Mouse (Mus musculus) heart, embryonic 14.5 days (tissue): ENCODE measurements around the gene Ptgs1. TPM values are rescaled to one million over a fixed set of nuclear protein-coding genes. Genes with fewer than 3 reads are reported as not detected.
A peak's percentile ranks its signal among the peaks of the same experiment; 100 is the strongest.

Experiments used
- ATAC-seq: fragments of 200-750 bp; cut with Nextera tagmentation; 2 replicates; pipeline ENCODE4 v1.8.0; 2017; ENCODE audit warnings: low read depth, moderate TSS enrichment; ENCODE audit not compliant: insufficient number of reproducible peaks, insufficient read depth, low FRiP score
- H3K27ac ChIP-seq, 2 experiments: fragments of 200-500 bp in 1 of 2; fragments of 300-500 bp in 1 of 2; sonication (generic) in 1 of 2; replicated peaks in 1 of 2; 2 replicates each; pipeline ENCODE4 v1.5.1; 2012 to 2014; ENCODE audit warnings: low read depth in 2 of 2, low read length in 2 of 2, control low read depth in 1 of 2, mild to moderate bottlenecking in 1 of 2, mixed read lengths in 1 of 2; ENCODE audit not compliant: control insufficient read depth in 1 of 2, insufficient read depth in 1 of 2
- H3K27me3 ChIP-seq: fragments of 300-500 bp; sonication (generic); 2 replicates; pipeline ENCODE4 v1.6.1; 2014; ENCODE audit warnings: mild to moderate bottlenecking, low read length, control low read depth; ENCODE audit not compliant: control insufficient read depth, insufficient read depth
- H3K36me3 ChIP-seq: fragments of 300-500 bp; sonication (generic); 2 replicates; pipeline ENCODE4 v1.6.1; 2014; ENCODE audit warnings: mild to moderate bottlenecking, control low read depth, low read length, mixed read lengths; ENCODE audit not compliant: control insufficient read depth, insufficient read depth
- H3K4me1 ChIP-seq, 2 experiments: fragments of 200-500 bp in 1 of 2; fragments of 300-500 bp in 1 of 2; sonication (generic) in 1 of 2; 2 replicates each; pipeline ENCODE4 v1.6.1; 2012 to 2014; ENCODE audit warnings: low read length in 2 of 2, control low read depth in 1 of 2, mixed read lengths in 1 of 2; ENCODE audit not compliant: control insufficient read depth in 2 of 2, insufficient read depth in 2 of 2
- H3K4me2 ChIP-seq: fragments of 300-500 bp; sonication (generic); 2 replicates; pipeline ENCODE4 v1.6.1; 2014; ENCODE audit warnings: mild to moderate bottlenecking, low read length
- H3K4me3 ChIP-seq, 2 experiments: fragments of 200-500 bp in 1 of 2; fragments of 300-500 bp in 1 of 2; sonication (generic) in 1 of 2; 2 replicates each; pipeline ENCODE4 v1.5.1; 2012 to 2014; ENCODE audit warnings: low read length in 2 of 2, mild to moderate bottlenecking in 2 of 2, control low read depth in 1 of 2, low read depth in 1 of 2, moderate library complexity in 1 of 2; ENCODE audit not compliant: control insufficient read depth in 1 of 2, insufficient read depth in 1 of 2
- H3K9ac ChIP-seq: fragments of 300-500 bp; sonication (generic); 2 replicates; pipeline ENCODE4 v1.6.1; 2014; ENCODE audit warnings: mild to moderate bottlenecking, low read length
- H3K9me3 ChIP-seq: fragments of 300-500 bp; sonication (generic); 2 replicates; pipeline ENCODE4 v1.6.1; 2016; ENCODE audit warnings: low read length, control low read depth; ENCODE audit not compliant: control insufficient read depth
- WGBS: fragments of 180-500 bp; shearing (Covaris S2); extraction: QIAGEN DNeasy Blood & Tissue Kit; methylation state at CpG from one replicate; pipeline ENCODE4 v1.1.7; 2014; 5-methylcytosine and 5-hydroxymethylcytosine counted together
- polyA plus RNA-seq: library from polyadenylated mRNA; unstranded; fragments of >200 nt; fragmentation: Nextera tagmentation; extraction: Ambion mirVana; gene quantifications from 2 replicates; pipeline ENCODE4 v1.2.1, GENCODE M21; 2014

The Ptgs1 gene
- polyA plus RNA-seq, 1 experiment from 2014 or later, result 31.0 TPM

DNA sequence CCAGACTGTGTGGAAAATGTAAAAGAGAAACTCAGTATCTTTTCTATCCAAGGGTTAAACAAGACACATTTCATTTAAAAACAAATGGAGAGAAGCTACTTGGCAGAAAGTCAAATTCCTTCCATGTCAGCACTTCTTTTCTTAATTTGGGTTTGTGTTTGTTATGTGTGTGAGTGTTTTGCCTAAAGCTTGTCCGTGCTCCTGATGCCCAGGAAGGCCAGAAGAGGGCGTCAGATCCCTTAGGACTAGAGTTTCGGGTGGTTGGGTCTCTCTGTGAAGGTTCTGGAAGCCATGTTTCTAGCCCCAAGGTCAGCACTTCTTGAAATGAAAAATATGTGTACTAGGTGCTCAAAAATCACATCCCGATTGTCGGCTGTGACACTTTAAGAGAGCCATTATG is 15.8 kb upstream of the Ptgs1 start:
- no peaks in the 10 kb centered on the region for H3K9me3 ChIP-seq
- no peaks in the 10 kb centered on the region for H3K36me3 ChIP-seq
- ATAC-seq, result no peak
- no peak overlapping the region for H3K27ac ChIP-seq
- peaks cover 40 to 54% of the 10 kb centered on the region in 2 experiments for H3K4me1 ChIP-seq
- H3K4me3 ChIP-seq, result no peak overlapping the region; a peak in 1 of 4 replicates
- H3K4me2 ChIP-seq, result peak overlapping the region; percentile 51
- H3K9ac ChIP-seq, result no peak overlapping the region
- WGBS, result 63% methylated on average over 5 of the region's 5 CpGs
- peaks cover 9% of the 10 kb centered on the region for H3K27me3 ChIP-seq

DNA sequence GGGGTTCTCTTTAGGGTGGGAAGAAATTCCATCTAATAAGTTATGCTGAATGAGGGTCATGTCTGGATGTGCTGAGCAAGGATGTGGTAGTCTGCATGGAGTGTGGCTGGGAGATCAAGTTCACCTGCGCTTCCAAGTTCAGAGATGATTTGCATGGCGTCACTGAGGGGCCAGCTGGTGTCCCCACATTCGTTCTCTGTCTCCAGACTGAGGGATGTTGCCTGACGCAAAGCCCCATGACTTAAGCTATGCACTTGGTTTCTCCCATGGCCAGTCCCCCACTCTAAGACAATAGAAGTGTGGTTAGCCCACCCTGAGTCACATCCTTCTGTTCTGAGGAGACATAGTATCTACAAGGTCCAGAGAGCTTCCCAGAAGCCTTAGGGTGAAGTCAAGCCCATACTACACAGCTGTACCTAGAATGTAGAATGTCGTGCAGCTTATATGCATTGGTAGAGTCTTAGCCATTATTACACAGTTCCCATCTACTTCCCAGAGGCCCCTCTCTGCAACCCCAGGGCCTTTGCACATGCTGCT is 15.0 kb upstream of the Ptgs1 start:
- no peak overlapping the region for H3K9ac ChIP-seq
- no peaks in the 10 kb centered on the region for H3K36me3 ChIP-seq
- peaks cover 6% of the 10 kb centered on the region; the same call in 1 of the 2 replicates for H3K27me3 ChIP-seq
- WGBS, result 90% methylated on average over 5 of the region's 5 CpGs
- no peak for ATAC-seq
- H3K9me3 ChIP-seq, result no peaks in the 10 kb centered on the region
- peaks cover 40 to 54% of the 10 kb centered on the region in 2 experiments for H3K4me1 ChIP-seq
- H3K4me3 ChIP-seq, result no peak overlapping the region
- no peak overlapping the region for H3K4me2 ChIP-seq
- no peak overlapping the region for H3K27ac ChIP-seq

GRCm38 (mm10) chr2:36216546-36216945 is 13.7 kb upstream of the Ptgs1 start:
- Histone ChIP-seq H3K36me3 (no peaks in the 10 kb centered on the region), H3K9ac (peak overlapping the region; percentile 54; the same call in 1 of the 2 replicates)

GRCm38 (mm10) chr2:36216953-36217573 is 13.2 kb upstream of the Ptgs1 start:
- Histone ChIP-seq H3K36me3 (no peaks in the 10 kb centered on the region), H3K27me3 (no peaks in the 10 kb centered on the region), H3K27ac (peak overlapping the region; percentile 20 to 48; a peak in 3 of 4 replicates), H3K4me2 (peak overlapping the region; percentile 39), H3K9me3 (no peaks in the 10 kb centered on the region), H3K4me1 (peaks cover 35 to 48% of the 10 kb centered on the region in 2 experiments), H3K4me3 (no peak overlapping the region), H3K9ac (peak overlapping the region; percentile 54; the same call in 1 of the 2 replicates)
- no peak for ATAC-seq
- 20% methylated on average over 4 of the region's 4 CpGs for WGBS

More at GRCm38 (mm10) chr2:36216546-36216945, 13.7 kb upstream of the Ptgs1 start:
- peak overlapping the region; percentile 20 to 48; a peak in 2 of 4 replicates for H3K27ac ChIP-seq
- H3K9me3 ChIP-seq, result no peaks in the 10 kb centered on the region
- ATAC-seq, result no peak
- H3K4me1 ChIP-seq, result peaks cover 38 to 49% of the 10 kb centered on the region in 2 experiments
- H3K4me2 ChIP-seq, result peak overlapping the region; percentile 39
- no peaks in the 10 kb centered on the region; the same call in 1 of the 2 replicates for H3K27me3 ChIP-seq
- no peak overlapping the region for H3K4me3 ChIP-seq

DNA sequence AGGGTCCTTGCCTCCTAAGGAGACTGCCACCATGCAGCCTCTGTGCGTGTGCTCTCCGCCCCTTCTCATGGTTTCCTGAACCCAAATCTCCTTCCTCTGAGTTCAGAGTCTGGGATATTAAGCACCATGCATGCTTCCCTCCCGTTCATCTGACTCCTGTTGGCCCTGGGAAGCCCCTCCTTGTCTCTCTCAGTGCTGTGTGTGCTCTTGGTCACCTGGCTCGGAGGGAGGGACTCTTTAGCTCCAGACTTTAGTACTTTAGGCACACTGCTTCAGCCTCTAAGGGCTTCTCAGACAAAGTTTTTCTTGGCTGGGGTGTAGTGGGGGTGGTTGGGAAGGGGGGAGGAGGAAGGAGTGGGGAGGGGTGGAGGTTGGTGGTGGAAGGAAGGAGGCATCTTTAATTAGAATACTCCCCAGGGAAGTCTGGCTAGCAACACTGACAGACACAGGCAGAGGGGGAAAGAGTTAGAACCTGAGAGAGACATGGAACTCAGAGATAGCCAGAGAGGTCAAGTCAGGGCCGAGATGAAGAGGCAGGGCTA is 12.5 kb upstream of the Ptgs1 start:
- Histone ChIP-seq H3K27me3 (no peaks in the 10 kb centered on the region), H3K36me3 (no peaks in the 10 kb centered on the region), H3K9me3 (no peaks in the 10 kb centered on the region), H3K4me2 (peak overlapping the region; percentile 39), H3K9ac (peak overlapping the region; percentile 54; the same call in 1 of the 2 replicates), H3K4me3 (no peak overlapping the region), H3K27ac (peak overlapping the region; percentile 10 to 48; a peak in 2 of 4 replicates), H3K4me1 (peaks cover 31 to 41% of the 10 kb centered on the region in 2 experiments)
- WGBS, result 33% methylated on average over 5 of the region's 5 CpGs
- ATAC-seq, result no peak

GRCm38 (mm10) chr2:36220106-36220505 is 10.1 kb upstream of the Ptgs1 start:
- Histone ChIP-seq H3K9ac (no peak overlapping the region), H3K4me1 (peaks cover 27 to 28% of the 10 kb centered on the region in 2 experiments), H3K4me2 (no peak overlapping the region), H3K4me3 (no peak overlapping the region), H3K27ac (no peak overlapping the region), H3K27me3 (no peaks in the 10 kb centered on the region), H3K9me3 (no peaks in the 10 kb centered on the region), H3K36me3 (no peaks in the 10 kb centered on the region)
- 86% methylated on average over 8 of the region's 8 CpGs for WGBS
- ATAC-seq, result no peak

- Histone ChIP-seq H3K9ac (no peak overlapping the region), H3K27ac (no peak overlapping the region), H3K4me2 (no peak overlapping the region), H3K4me1 (peaks cover 27% of the 10 kb centered on the region in 2 experiments), H3K27me3 (no peaks in the 10 kb centered on the region), H3K36me3 (no peaks in the 10 kb centered on the region), H3K4me3 (no peak overlapping the region), H3K9me3 (no peaks in the 10 kb centered on the region)
- WGBS, result 81% methylated on average over 4 of the region's 4 CpGs
- no peak for ATAC-seq
These were observed 9.3 kb upstream of the Ptgs1 start for GRCm38 (mm10) chr2:36220891-36221290.
